Mouse (Mus musculus) CD4-positive, CD25-positive, alpha-beta regulatory T cell (primary cell): ENCODE data around the gene Arhgap19. TPM values are rescaled to one million over a fixed set of nuclear protein-coding genes. Genes with fewer than 3 reads are reported as not detected.

ENCODE experiments used
- polyA plus RNA-seq: library from polyadenylated mRNA; unstranded; fragments of 100-300 nt; shearing (Covaris generic); gene quantifications from one replicate; pipeline ENCODE4 v1.2.1, GENCODE M21; 2017

Gene Arhgap19
- 3.1 TPM for polyA plus RNA-seq

GRCm38 (mm10) chr19:41801742-41802369, at the start of gene Arhgap19:
TSS of gene Arhgap19 (minus strand) at chr19:41802047.

GRCm38 (mm10) chr19:41847992-41848851, 46.4 kb upstream of the Arhgap19 start, which contains the start of gene Frat2:
TSS of gene Frat2 (minus strand) at chr19:41848132.

GRCm38 (mm10) chr19:41829381-41830105, 27.7 kb upstream of the Arhgap19 start, which contains the start of gene Frat1:
TSS of gene Frat1 (plus strand) at chr19:41829970.

GRCm38 (mm10) chr19:41743396-41743795, 58.5 kb downstream of the Arhgap19 start, which contains the start of gene Slit1:
TSS of gene Slit1 (minus strand) at chr19:41743665.

Other genes with a start within 250 kb of the Arhgap19 start
- 4.3 TPM for gene Gm340, start 219.7 kb downstream of the Arhgap19 start, polyA plus RNA-seq
- gene Slit1, start 58.4 kb downstream of the Arhgap19 start, polyA plus RNA-seq, result 0.17 TPM
- gene Frat1, start 27.9 kb upstream of the Arhgap19 start, polyA plus RNA-seq, result 4.5 TPM
- 26.2 TPM for gene Frat2, start 46.1 kb upstream of the Arhgap19 start, polyA plus RNA-seq
- gene Rrp12, start 94.1 kb upstream of the Arhgap19 start, polyA plus RNA-seq, result 20.9 TPM
- gene Pgam1, start 109.9 kb upstream of the Arhgap19 start, polyA plus RNA-seq, result 114 TPM
- gene Exosc1, start 131.4 kb upstream of the Arhgap19 start, polyA plus RNA-seq, result 80.7 TPM
- 68.7 TPM for gene Zdhhc16, start 131.4 kb upstream of the Arhgap19 start, polyA plus RNA-seq
- 68.6 TPM for gene Mms19, start 179.1 kb upstream of the Arhgap19 start, polyA plus RNA-seq
- gene Ubtd1, start 179.7 kb upstream of the Arhgap19 start, polyA plus RNA-seq, result 8.2 TPM
- not detected for gene Ankrd2, start 234.0 kb upstream of the Arhgap19 start, polyA plus RNA-seq
- not detected for gene Hoga1, start 243.6 kb upstream of the Arhgap19 start, polyA plus RNA-seq